Mouse (Mus musculus) C2C12 (cell line): ENCODE measurements around the gene Gtf2f1.

ENCODE experiments used
- CTCF ChIP-seq: IDR thresholded peaks from one replicate; pipeline ENCODE4 v1.5.1; 2011; ENCODE audit not compliant: control insufficient read depth, insufficient read depth, insufficient read length
- USF1 ChIP-seq: IDR thresholded peaks from one replicate; pipeline ENCODE4 v1.6.1; 2011; ENCODE audit warnings: low read depth, mild to moderate bottlenecking, control low read depth, moderate library complexity

GRCm38 (mm10) chr17:56976531-56977390 is 34.3 kb downstream of the Gtf2f1 start:
- TF ChIP-seq CTCF (no peak), USF1 (no peak)
